Mouse (Mus musculus) ES-Bruce4 (cell line): ENCODE measurements around the gene Atad2b.

Experiments
- CTCF ChIP-seq: IDR thresholded peaks from one replicate; pipeline ENCODE4 v1.8.1; 2011; ENCODE audit warnings: low read depth, low read length
- EP300 ChIP-seq: IDR thresholded peaks from 2 replicates; pipeline ENCODE4 v1.6.1; 2011; ENCODE audit warnings: low read depth, low read length; ENCODE audit not compliant: insufficient read depth

GRCm38 (mm10) chr12:4868924-4869323 is 48.2 kb upstream of the Atad2b start:
- no peak for TF ChIP-seq EP300
- TF ChIP-seq CTCF = no peak
